Mouse (Mus musculus) MEL (cell line): ENCODE data around the gene Pigf.

Source experiments
- CTCF ChIP-seq, 3 experiments: IDR thresholded peaks in 2 of 3; conservative IDR thresholded peaks in 1 of 3; 2 replicates each; pipeline ENCODE4 v1.5.1; 2011 to 2012; ENCODE audit warnings: low read length in 3 of 3, low read depth in 2 of 3, mild to moderate bottlenecking in 2 of 3, improper control_type of control experiment in 1 of 3, inconsistent platforms in 1 of 3, mixed read lengths in 1 of 3, moderate library complexity in 1 of 3; ENCODE audit not compliant: control insufficient read depth in 1 of 3, insufficient read depth in 1 of 3, poor library complexity in 1 of 3, severe bottlenecking in 1 of 3
- EP300 ChIP-seq, 2 experiments: IDR thresholded peaks; 2 replicates each; pipeline ENCODE4 v1.6.1; 2011; ENCODE audit warnings: improper control_type of control experiment in 2 of 2, low read length in 2 of 2, low read depth in 1 of 2, mild to moderate bottlenecking in 1 of 2
- ETS1 ChIP-seq: IDR thresholded peaks from 2 replicates; pipeline ENCODE4 v1.6.1; 2012; ENCODE audit warnings: low read depth, mild to moderate bottlenecking, inconsistent platforms, low read length, improper control_type of control experiment, moderate library complexity
- GATA1 ChIP-seq: IDR thresholded peaks from 2 replicates; pipeline ENCODE4 v1.6.1; 2011; ENCODE audit warnings: low read depth, low read length, improper control_type of control experiment
- KAT2A ChIP-seq: conservative IDR thresholded peaks from 2 replicates; pipeline ENCODE4 v1.6.1; 2012; ENCODE audit warnings: low read depth, low read length, improper control_type of control experiment, inconsistent platforms
- MEF2A ChIP-seq: IDR thresholded peaks from 2 replicates; pipeline ENCODE4 v1.6.1; 2014; ENCODE audit warnings: low read depth, mild to moderate bottlenecking, inconsistent platforms, low read length, improper control_type of control experiment; ENCODE audit not compliant: poor library complexity, insufficient replicate concordance, severe bottlenecking; ENCODE audit errors: extremely low read depth
- NRF1 ChIP-seq: IDR thresholded peaks from 2 replicates; pipeline ENCODE4 v1.6.1; 2014; ENCODE audit warnings: low read depth, mild to moderate bottlenecking, inconsistent platforms, low read length, improper control_type of control experiment, moderate library complexity; ENCODE audit not compliant: poor library complexity, insufficient read depth, severe bottlenecking
- RCOR1 ChIP-seq: IDR thresholded peaks from 2 replicates; pipeline ENCODE4 v1.6.1; 2012; ENCODE audit warnings: low read depth, mild to moderate bottlenecking, inconsistent platforms, low read length, improper control_type of control experiment
- USF1 ChIP-seq: IDR thresholded peaks from 2 replicates; pipeline ENCODE4 v1.6.1; 2014; ENCODE audit warnings: low read depth, mild to moderate bottlenecking, inconsistent platforms, low read length, improper control_type of control experiment, moderate library complexity
- ZC3H11A ChIP-seq: IDR thresholded peaks from 2 replicates; pipeline ENCODE4 v1.6.1; 2012; ENCODE audit warnings: low read depth, mild to moderate bottlenecking, inconsistent platforms, low read length, improper control_type of control experiment

DNA sequence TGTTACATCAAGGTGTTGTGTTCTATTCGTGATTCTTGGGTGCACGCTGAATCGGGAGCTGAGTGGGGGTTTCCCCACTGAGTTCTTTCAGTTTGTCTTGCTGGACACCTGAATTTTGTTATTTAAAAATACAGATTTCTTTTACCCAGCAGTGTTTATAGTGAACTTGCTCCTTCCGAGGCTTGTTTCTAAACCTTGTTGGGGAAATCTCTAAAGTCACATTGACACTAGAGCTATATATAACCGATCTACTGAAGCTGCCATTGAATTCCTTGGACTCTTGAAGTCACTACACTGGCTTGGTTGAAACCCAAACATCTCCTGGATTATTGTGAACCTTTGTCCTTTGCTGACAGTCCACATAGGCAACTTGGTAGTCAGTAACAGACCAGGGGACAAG, 68.0 kb downstream of the Pigf start:
- TF ChIP-seq KAT2A (no peak), ETS1 (no peak), MEF2A (no peak), EP300 (IDR thresholded peaks at IDR 0.05; ENCODE audit: low read depth in 1 of 2, low read length in 2 of 2) (no peak), GATA1 (no peak), USF1 (no peak), ZC3H11A (no peak), CTCF (IDR thresholded peaks at IDR 0.05 in 2 of 3, conservative IDR thresholded peaks at IDR 0.05 in 1 of 3; ENCODE audit: control insufficient read depth in 1 of 3, insufficient read depth in 1 of 3, low read depth in 2 of 3, low read length in 3 of 3, poor library complexity in 1 of 3, severe bottlenecking in 1 of 3) (no peak), NRF1 (no peak), RCOR1 (no peak)
